Mouse (Mus musculus): ENCODE measurements around the gene Tfec. TPM values are rescaled to one million over a fixed set of nuclear protein-coding genes. Genes with fewer than 3 reads are reported as not detected.

The Tfec gene
- polyA plus RNA-seq, 1 experiment from 2014 or later = 3.0 TPM

DNA sequence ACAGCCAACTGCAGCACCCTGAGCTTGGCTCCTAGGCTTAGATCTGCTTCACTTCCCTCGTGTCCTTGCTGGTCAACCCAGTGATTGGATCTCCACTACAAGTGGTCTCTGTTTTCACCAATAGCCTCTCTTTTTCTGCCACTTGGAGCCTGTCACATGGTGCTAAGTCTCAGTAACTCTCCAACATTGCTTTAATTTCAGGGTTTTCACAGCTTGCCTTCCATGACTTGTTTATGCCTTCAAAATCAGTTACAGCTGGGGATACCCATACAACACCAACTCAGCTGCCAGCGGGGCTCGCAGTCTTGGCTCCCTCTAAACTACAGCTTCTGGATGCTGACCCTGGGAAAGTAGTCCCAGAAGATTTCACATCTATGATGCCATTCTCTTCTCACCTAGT is 113.1 kb downstream of the Tfec start:
- H3K36me3 ChIP-seq = no peaks in the 10 kb centered on the region
- no peak overlapping the region for H3K4me3 ChIP-seq (replicated peaks)
- no peak for DNase-seq
- H3K27me3 ChIP-seq = no peaks in the 10 kb centered on the region
- H3K4me1 ChIP-seq (replicated peaks) = no peaks in the 10 kb centered on the region
- 66% methylated on average over 3 of the region's 3 CpGs for WGBS (ENCODE audit: insufficient replicate concordance)
- H3K4me2 ChIP-seq = no peak overlapping the region
- no peak overlapping the region for H3K9ac ChIP-seq
- no peak overlapping the region for H3K27ac ChIP-seq
- no peaks in the 10 kb centered on the region for H3K9me3 ChIP-seq (replicated peaks)
- no peak for ATAC-seq (ENCODE audit: low read depth)

Other genes starting within 250 kb of the Tfec start
- gene Tes, start 166.7 kb upstream of the Tfec start, polyA plus RNA-seq (2015; fragmentation: Nextera tagmentation; extraction: Ambion mirVana) = 4.5 and 6.0 TPM in 2 replicates

Data from liver, embryonic 13.5 days (tissue).